Mouse (Mus musculus): ENCODE data around the gene Cfap58. TPM values are rescaled to one million over a fixed set of nuclear protein-coding genes. Genes with fewer than 3 reads are reported as not detected.

Cfap58 gene
- total and polyA plus RNA-seq, 3 experiments: 0.02 to 2.1 (median 1.9) TPM

DNA sequence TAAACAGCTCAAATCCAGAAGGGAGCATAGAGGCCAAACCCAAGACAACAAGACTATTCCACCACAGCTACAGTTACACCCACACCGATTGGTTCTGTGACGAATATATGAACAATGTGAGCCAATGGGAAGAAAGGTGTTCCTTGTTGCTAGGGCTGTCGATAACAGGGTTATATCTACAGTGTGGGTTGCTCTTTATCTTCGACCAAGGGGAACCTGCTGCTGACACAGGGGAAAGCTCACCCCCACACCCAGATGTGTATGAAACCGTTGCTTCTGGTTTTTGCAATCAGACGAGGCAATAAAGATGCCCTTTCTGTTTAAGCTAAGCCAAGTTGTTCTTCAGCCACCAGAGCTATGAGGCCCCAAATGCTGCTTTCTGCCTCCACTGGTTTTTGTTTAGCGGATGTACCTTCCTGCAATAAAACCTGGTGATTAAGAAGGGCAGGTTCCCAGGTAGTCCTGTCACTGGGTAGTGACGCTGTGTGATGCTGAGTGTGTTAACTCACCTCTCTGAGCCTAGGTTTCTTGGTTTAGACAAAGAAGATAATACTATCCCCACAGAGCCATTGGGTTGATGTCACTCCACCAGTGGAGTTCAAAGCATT, 38.9 kb upstream of the Cfap58 start:
- DNase-seq: no peak
- intact Hi-C loops (cut with DNase I): no loop called here
- no peaks in the 10 kb centered on the region for H3K27me3 ChIP-seq (ENCODE audit: control insufficient read depth, insufficient read depth, low read length)
- H3K9ac ChIP-seq (ENCODE audit: low read depth, low read length): no peak overlapping the region
- H3K36me3 ChIP-seq (ENCODE audit: control insufficient read depth, insufficient read depth, low read length): no peaks in the 10 kb centered on the region
- no peaks in the 10 kb centered on the region for H3K79me2 ChIP-seq (replicated peaks; ENCODE audit: control insufficient read depth, insufficient read depth, low read length)
- TF ChIP-seq CTCF (IDR thresholded peaks at IDR 0.05): no peak
- no peak for TF ChIP-seq EP300 (IDR thresholded peaks at IDR 0.05; ENCODE audit: insufficient read depth, low read depth, low read length)
- no peak for TF ChIP-seq POLR2A (IDR thresholded peaks at IDR 0.05; ENCODE audit: insufficient read depth, low read depth, low read length)
- no peak overlapping the region for H3K27ac ChIP-seq
- no peak overlapping the region for H3K4me3 ChIP-seq
- WGBS: 86% methylated on average over 8 of the region's 8 CpGs
- peaks cover 18% of the 10 kb centered on the region for H3K4me1 ChIP-seq (ENCODE audit: control insufficient read depth, insufficient read depth, low read length)

DNA sequence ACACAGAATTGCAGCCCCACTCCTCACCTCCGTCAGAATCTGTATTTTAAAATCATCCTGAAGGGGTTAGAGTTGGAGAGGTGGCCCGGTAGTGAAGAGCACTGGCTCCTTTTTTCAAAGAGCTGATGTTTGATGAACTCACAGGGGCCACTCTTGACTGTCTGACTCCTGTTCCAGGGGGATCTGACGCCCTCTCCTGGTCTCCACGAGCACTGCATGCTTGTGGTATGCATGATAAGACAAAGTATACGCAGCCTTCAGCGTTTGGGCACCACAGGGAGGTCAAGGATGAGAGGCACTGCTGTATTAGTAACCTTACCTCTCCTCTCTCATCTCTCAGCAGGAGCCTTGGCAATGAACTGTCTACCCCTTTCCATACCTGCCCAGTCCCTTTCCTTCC, 37.5 kb upstream of the Cfap58 start:
- intact Hi-C loops (cut with DNase I): no loop called here
- 69% methylated on average over 6 of the region's 6 CpGs for WGBS
- Histone ChIP-seq H3K27ac (no peak overlapping the region), H3K27me3 (ENCODE audit: control insufficient read depth, insufficient read depth, low read length) (no peaks in the 10 kb centered on the region), H3K4me1 (ENCODE audit: control insufficient read depth, insufficient read depth, low read length) (peaks cover 18% of the 10 kb centered on the region), H3K9ac (ENCODE audit: low read depth, low read length) (no peak overlapping the region), H3K36me3 (ENCODE audit: control insufficient read depth, insufficient read depth, low read length) (no peaks in the 10 kb centered on the region), H3K4me3 (no peak overlapping the region), H3K79me2 (replicated peaks; ENCODE audit: control insufficient read depth, insufficient read depth, low read length) (no peaks in the 10 kb centered on the region)
- no peak for TF ChIP-seq POLR2A (IDR thresholded peaks at IDR 0.05; ENCODE audit: insufficient read depth, low read depth, low read length)
- TF ChIP-seq EP300 (IDR thresholded peaks at IDR 0.05; ENCODE audit: insufficient read depth, low read depth, low read length): no peak
- TF ChIP-seq CTCF (IDR thresholded peaks at IDR 0.05): peak; percentile 36
- DNase-seq: no peak

DNA sequence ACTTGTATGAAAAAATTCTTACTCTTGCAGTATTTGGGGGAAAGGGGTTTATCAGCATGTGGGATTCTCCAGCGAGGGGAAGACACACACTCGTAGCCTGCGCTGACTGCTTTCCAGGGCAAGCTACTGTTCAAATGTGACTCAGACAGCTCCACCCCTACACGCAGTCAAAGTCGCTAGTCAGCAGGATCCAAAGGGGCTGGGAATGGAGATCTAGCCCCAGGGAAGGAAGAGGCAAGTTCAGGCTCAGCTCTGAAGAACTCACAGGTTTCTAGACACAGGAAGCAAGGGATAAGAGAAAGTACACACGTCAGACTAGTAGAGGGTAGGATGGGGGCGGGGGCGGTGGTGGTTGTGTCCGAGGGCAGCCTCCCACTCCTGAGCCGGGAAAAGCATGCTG, 36.9 kb upstream of the Cfap58 start:
- intact Hi-C loops (cut with DNase I): no loop called here
- no peaks in the 10 kb centered on the region for H3K27me3 ChIP-seq (ENCODE audit: control insufficient read depth, insufficient read depth, low read length)
- no peak overlapping the region for H3K27ac ChIP-seq
- DNase-seq: no peak
- no peak overlapping the region for H3K4me3 ChIP-seq
- H3K9ac ChIP-seq (ENCODE audit: low read depth, low read length): no peak overlapping the region
- TF ChIP-seq POLR2A (IDR thresholded peaks at IDR 0.05; ENCODE audit: insufficient read depth, low read depth, low read length): no peak
- WGBS: 82% methylated on average over 10 of the region's 10 CpGs
- no peaks in the 10 kb centered on the region for H3K36me3 ChIP-seq (ENCODE audit: control insufficient read depth, insufficient read depth, low read length)
- H3K4me1 ChIP-seq (ENCODE audit: control insufficient read depth, insufficient read depth, low read length): peaks cover 18% of the 10 kb centered on the region
- H3K79me2 ChIP-seq (replicated peaks; ENCODE audit: control insufficient read depth, insufficient read depth, low read length): no peaks in the 10 kb centered on the region

DNA sequence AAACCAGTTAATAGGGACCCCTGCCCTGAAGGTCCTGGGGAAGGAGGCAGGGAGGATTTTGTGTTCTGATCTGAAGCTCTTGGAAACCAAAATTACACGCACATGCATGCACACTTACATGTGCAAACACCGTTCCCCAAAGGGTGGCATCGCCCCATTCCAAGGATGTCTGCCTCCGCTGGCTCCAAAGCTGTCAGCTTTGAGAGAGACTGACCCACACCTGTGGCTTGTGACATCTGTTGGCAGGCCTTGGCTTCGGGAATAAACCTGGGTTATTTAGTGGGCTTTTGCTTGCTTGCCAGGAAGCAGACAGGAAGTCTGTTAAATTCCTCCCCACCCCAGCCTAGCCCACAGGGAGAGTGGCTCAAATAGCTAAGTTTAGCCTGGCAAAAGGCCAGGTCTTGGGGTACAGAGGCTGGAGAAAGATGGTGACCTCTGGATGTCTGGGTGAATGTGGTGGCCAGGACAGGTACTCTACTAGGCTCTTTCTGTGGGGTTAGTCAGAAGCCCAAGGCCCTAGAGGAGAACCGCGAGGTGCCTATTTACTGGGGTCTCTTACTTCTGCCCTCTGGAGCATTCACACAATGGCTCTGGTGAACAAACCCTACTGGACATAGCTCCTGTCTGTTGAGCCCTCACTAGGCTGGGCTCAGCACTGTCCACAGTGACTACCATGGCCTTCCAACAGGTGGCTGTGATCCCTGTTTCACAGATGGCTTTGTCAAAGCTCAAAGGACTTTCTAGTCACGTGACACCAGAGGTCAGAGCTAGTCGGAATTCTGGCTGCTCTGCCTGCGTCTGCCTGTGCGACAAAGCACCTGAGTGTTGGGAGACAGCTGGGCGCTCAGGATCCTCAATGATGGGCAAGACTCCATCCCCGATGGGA, 34.9 kb upstream of the Cfap58 start:
- Histone ChIP-seq H3K27ac (peak overlapping the region; percentile 45), H3K27me3 (ENCODE audit: control insufficient read depth, insufficient read depth, low read length) (no peaks in the 10 kb centered on the region), H3K9ac (ENCODE audit: low read depth, low read length) (no peak overlapping the region), H3K36me3 (ENCODE audit: control insufficient read depth, insufficient read depth, low read length) (no peaks in the 10 kb centered on the region), H3K79me2 (replicated peaks; ENCODE audit: control insufficient read depth, insufficient read depth, low read length) (no peaks in the 10 kb centered on the region), H3K4me1 (ENCODE audit: control insufficient read depth, insufficient read depth, low read length) (peaks cover 18% of the 10 kb centered on the region), H3K4me3 (no peak overlapping the region)
- intact Hi-C loops (cut with DNase I): no loop called here
- DNase-seq: peak in 1 of 2 experiments; percentile 48
- 39% methylated on average over 13 of the region's 13 CpGs for WGBS
- no peak for TF ChIP-seq POLR2A (IDR thresholded peaks at IDR 0.05; ENCODE audit: insufficient read depth, low read depth, low read length)
- TF ChIP-seq EP300 (IDR thresholded peaks at IDR 0.05; ENCODE audit: insufficient read depth, low read depth, low read length): no peak
- no peak for TF ChIP-seq CTCF (IDR thresholded peaks at IDR 0.05)

DNA sequence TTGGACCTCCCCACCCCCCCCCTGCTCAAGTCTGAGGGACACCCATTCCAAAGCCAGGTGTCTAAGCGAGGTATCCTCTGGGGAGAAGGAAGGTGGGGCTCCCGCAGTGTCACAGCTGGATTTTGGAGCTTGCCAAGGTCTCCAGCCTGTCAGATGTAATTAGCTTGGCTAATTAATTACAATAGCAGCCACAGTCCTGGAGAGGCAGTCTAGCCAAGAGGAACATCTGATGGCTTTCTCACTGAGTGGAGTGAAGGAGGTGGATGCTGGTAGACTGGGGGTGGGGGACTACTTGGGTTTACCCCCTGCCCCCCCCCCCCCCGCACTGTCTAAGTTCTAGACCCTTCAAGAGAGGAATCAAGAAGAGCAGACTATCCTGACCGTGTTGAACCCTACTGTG, 33.8 kb upstream of the Cfap58 start:
- peaks cover 20% of the 10 kb centered on the region for H3K4me1 ChIP-seq (ENCODE audit: control insufficient read depth, insufficient read depth, low read length)
- TF ChIP-seq POLR2A (IDR thresholded peaks at IDR 0.05; ENCODE audit: insufficient read depth, low read depth, low read length) (no peak), EP300 (IDR thresholded peaks at IDR 0.05; ENCODE audit: insufficient read depth, low read depth, low read length) (no peak), CTCF (IDR thresholded peaks at IDR 0.05) (no peak)
- H3K4me3 ChIP-seq: no peak overlapping the region
- H3K9ac ChIP-seq (ENCODE audit: low read depth, low read length): no peak overlapping the region
- no peaks in the 10 kb centered on the region for H3K27me3 ChIP-seq (ENCODE audit: control insufficient read depth, insufficient read depth, low read length)
- H3K36me3 ChIP-seq (ENCODE audit: control insufficient read depth, insufficient read depth, low read length): no peaks in the 10 kb centered on the region
- H3K79me2 ChIP-seq (replicated peaks; ENCODE audit: control insufficient read depth, insufficient read depth, low read length): no peaks in the 10 kb centered on the region
- 70% methylated on average over 4 of the region's 4 CpGs for WGBS
- DNase-seq: no peak
- intact Hi-C loops (cut with DNase I): no loop called here
- no peak overlapping the region for H3K27ac ChIP-seq

DNA sequence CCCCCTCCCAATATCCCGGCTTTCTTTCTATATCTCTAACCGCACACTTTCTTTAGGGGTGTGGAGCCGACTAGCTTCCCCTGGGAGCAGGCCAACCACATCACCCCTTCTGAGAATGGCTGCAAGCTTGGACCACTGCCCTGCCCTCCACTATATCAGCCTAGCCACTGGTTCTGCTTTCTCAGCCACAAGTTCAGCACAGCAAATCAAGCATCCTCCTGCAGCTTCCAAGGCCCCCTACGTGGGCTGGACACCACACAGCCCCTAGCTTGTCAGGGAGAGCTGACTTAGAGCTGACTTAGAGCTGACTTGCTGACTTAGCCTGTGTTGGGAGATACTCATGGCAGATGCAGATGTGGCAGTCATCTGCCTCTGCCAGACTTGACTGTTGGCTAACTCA, 32.4 kb upstream of the Cfap58 start:
- no peaks in the 10 kb centered on the region for H3K27me3 ChIP-seq (ENCODE audit: control insufficient read depth, insufficient read depth, low read length)
- no peaks in the 10 kb centered on the region for H3K79me2 ChIP-seq (replicated peaks; ENCODE audit: control insufficient read depth, insufficient read depth, low read length)
- no peak overlapping the region for H3K4me3 ChIP-seq
- no peaks in the 10 kb centered on the region for H3K36me3 ChIP-seq (ENCODE audit: control insufficient read depth, insufficient read depth, low read length)
- no peak for DNase-seq
- H3K4me1 ChIP-seq (ENCODE audit: control insufficient read depth, insufficient read depth, low read length): peaks cover 24% of the 10 kb centered on the region
- 84% methylated on average over 4 of the region's 4 CpGs for whole genome bisulfite sequencing
- TF ChIP-seq EP300 (IDR thresholded peaks at IDR 0.05; ENCODE audit: insufficient read depth, low read depth, low read length): no peak
- TF ChIP-seq POLR2A (IDR thresholded peaks at IDR 0.05; ENCODE audit: insufficient read depth, low read depth, low read length): no peak
- no peak for TF ChIP-seq CTCF (IDR thresholded peaks at IDR 0.05)
- H3K27ac ChIP-seq: no peak overlapping the region
- no peak overlapping the region for H3K9ac ChIP-seq (ENCODE audit: low read depth, low read length)
- intact Hi-C loops (cut with DNase I): no loop called here
